Mouse (Mus musculus) spleen, adult 18-20 months (tissue): Measurements from ENCODE around the gene Dync1i2.

Experiments used
- DNase-seq, 2 experiments: peaks; one replicate each; pipeline ENCODE4 v3.0.0; 2022; ENCODE audit warnings: mixed read lengths in 2 of 2

The Dync1i2 gene

GRCm38 (mm10) chr2:71273955-71274679 is 62.6 kb downstream of the Dync1i2 start:
- peak in 1 of 2 experiments; percentile 7 for DNase-seq

- no peak for DNase-seq
Measured at GRCm38 (mm10) chr2:71275734-71276133, 64.2 kb downstream of the Dync1i2 start.

- DNase-seq = no peak
Measured at GRCm38 (mm10) chr2:71278791-71279775, 67.6 kb downstream of the Dync1i2 start.

GRCm38 (mm10) chr2:71281981-71282380 is 70.5 kb downstream of the Dync1i2 start:
- no peak for DNase-seq

DNA sequence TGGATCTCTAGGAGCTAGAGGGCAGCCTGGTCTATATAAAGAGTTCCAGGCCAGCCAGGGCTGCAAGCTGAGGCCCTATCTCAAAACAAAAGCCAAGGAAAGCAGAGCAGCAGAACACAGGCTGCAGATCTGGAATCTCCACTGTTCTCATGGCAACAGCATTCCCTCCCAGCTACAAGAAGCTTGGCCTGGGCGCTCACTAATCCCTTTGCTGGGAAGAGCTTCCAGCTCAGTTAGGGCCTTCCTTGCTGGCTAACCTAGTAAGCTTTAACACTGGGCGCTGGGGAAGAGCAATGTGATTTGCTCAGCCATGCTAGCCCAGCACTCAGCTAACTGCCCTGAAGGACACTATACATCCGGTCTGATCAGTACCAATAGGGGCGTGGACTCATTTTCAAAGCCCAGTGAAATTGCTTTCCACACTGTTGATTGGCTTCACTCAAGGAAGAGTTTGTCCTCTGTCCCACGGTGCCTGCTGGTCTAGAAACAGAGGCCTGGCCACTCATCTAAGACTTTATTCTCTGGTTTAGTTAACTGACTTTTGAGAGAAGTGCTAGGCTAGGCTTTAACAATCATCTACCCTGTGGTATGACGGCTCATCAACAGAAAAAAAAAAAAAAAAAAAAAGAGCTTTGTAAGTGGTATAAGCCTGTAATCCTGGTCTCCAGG is 78.7 kb downstream of the Dync1i2 start:
- no peak for DNase-seq

GRCm38 (mm10) chr2:71291566-71291965 is 80.1 kb downstream of the Dync1i2 start:
- no peak for DNase-seq

- no peak for DNase-seq
Measured at GRCm38 (mm10) chr2:71293983-71294382, 82.5 kb downstream of the Dync1i2 start.

DNA sequence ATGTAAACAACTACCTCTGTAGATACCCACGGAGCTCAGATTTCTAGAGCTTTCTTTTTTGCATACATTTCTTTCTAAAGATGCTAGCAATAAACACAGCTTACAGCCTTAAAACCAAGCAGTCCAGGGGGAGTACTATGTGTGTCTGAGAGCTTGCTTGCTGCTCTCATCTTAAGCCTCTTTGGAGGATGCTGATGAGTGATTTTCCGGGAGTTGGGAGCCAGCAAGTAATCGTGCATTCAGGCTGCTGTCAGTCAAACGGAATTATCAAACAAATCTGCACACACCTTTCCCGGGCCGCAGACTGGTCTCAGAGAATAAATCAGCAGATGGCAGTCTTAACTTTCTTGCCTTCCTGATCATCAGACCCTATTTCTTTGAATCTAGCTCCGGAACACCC is 83.0 kb downstream of the Dync1i2 start:
- no peak for DNase-seq

DNA sequence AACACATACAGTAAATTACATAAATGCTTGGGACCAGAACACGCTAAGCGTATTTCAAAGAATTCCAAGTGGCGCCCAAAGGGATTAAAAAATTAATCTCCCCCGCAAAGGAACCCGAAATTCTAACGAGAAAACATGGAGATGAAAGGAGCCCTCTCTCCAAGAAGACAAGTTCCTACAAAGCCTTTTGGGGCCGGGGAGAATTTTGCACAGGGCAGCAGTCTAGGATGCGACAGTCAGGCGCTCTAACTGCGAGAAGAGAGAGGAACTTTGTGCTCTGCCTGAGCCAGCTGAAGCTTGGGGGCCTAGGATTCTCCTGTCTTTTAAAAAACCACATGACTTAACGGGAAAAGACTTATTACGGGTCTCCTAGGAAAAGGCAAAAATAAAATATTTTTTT is 84.3 kb downstream of the Dync1i2 start:
- DNase-seq = no peak

DNA sequence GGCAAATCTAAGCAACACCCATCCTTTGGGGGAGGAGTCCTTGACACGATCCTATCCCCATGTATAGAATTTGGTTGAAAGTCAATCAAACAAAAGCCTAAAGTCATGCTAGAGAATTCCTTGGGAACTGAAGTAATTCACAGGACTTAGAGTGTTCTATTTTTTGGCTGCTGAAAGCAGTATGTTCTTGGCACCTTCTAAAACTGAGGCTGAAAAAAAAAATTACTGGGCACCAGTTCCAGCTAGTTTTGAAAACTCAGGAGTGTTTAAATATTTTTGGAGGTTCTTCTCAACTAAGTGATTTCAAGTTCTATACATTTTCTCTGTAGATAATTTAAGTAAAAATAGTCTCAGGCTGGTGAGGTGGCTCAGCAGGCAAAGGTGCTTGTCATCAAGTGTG is 86.0 kb downstream of the Dync1i2 start:
- DNase-seq = no peak

- no peak for DNase-seq
Measured at GRCm38 (mm10) chr2:71298729-71299128, 87.2 kb downstream of the Dync1i2 start.

DNA sequence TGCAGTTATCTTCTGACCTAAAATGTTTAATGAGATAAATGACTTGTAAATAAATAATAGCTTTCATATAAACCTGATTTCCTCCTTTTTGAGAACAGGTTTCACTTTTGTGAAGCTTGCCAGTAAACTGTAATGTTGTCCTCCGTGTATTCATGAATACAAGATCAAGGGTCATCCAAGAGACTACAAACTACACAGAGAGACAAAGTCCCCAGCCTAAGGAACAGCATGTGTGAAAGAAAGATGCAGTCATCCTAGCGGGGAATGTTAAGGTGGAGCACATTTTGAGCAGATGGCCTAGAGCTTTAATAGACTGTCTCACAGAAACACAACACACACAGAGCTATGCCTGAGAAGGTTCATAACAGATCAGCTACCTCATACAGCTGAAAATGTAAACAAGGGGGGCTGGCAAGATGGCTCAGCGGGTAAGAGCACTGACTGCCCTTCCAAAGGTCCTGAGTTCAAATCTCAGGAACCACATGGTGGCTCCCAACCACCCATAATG is 90.7 kb downstream of the Dync1i2 start:
- no peak for DNase-seq

- DNase-seq = no peak
Measured at GRCm38 (mm10) chr2:71303221-71303620, 91.7 kb downstream of the Dync1i2 start.

GRCm38 (mm10) chr2:71304821-71305220 is 93.3 kb downstream of the Dync1i2 start:
- no peak for DNase-seq

DNA sequence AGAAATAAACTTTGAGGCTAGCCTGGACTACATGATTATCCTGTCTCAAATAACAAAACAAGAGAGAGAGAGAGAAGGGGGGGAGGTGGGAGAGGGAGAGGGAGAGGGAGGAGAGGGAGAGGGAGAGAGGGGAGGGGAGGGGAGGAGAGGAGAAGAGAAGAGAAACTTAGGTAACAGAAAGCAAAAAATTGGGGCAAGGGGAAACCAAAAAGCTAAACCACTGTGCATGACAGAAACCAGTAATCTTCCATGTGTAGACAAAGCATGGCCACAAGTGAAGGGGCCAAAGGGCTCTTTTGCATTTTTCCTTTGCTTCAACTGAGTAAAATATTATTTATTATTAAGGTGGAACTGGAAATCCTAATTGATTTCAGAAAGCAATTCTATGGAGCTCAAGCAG is 94.9 kb downstream of the Dync1i2 start:
- no peak for DNase-seq

- no peak for DNase-seq
Measured at GRCm38 (mm10) chr2:71309726-71310125, 98.2 kb downstream of the Dync1i2 start.

- no peak for DNase-seq
Measured at GRCm38 (mm10) chr2:71312067-71312466, 100.6 kb downstream of the Dync1i2 start.
